Mouse (Mus musculus): ENCODE data around the gene Tmem198. TPM values are rescaled to one million over a fixed set of nuclear protein-coding genes. Genes with fewer than 3 reads are reported as not detected.

The Tmem198 gene
- polyA plus RNA-seq, 1 experiment = 0.04 TPM

DNA sequence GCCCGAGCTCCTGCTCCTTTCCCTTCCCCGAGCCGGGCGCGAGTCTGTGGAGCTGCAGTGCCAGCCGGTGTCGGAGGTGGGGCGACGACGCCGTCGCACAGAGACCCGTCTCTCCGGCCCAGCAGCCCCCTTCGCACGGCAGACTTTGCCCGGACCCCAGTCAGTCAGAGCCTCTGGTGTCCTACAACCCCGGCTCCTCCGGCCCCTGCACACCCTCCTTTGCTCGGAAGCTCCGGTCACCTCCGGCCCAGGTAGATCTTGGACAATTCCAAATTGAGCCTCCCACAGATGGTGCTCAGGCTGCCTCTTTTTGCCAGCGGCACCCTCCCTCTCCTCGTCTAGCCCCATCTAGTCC lies 280 bp downstream of the Tmem198 start:
- Histone ChIP-seq H3K9me3 (ENCODE audit: control insufficient read depth, low read length) (no peaks in the 10 kb centered on the region), H3K4me1 (ENCODE audit: control insufficient read depth) (peaks cover 32% of the 10 kb centered on the region), H3K27me3 (ENCODE audit: control insufficient read depth) (peaks cover 74% of the 10 kb centered on the region), H3K36me3 (ENCODE audit: control insufficient read depth) (peaks cover 17% of the 10 kb centered on the region), H3K4me3 (replicated peaks) (peak overlapping the region; percentile 74)
- TF ChIP-seq TAL1 (IDR thresholded peaks at IDR 0.05; ENCODE audit: low read length) (no peak), GATA1 (IDR thresholded peaks at IDR 0.05; ENCODE audit: low read length) (no peak)

DNA sequence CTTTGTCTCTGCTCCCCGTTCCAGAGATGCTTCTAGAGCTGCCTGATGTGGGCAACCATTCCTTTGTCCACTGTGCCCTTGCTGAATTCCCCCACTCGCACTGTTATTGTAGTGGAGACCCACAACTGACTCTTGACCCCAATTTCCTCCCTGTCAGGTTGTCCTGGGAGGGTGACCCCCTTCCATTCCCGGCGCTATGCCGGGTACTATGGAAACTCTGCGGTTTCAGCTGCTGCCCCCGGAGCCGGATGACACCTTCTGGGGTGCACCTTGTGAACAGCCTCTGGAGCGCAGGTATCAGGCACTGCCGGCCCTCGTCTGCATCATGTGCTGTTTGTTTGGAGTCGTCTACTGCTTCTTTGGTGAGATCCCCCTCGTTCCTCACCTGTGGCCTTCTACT lies 704 bp downstream of the Tmem198 start:
- Histone ChIP-seq H3K4me1 (ENCODE audit: control insufficient read depth) (peaks cover 32% of the 10 kb centered on the region), H3K4me3 (replicated peaks) (peak overlapping the region; percentile 74), H3K27me3 (ENCODE audit: control insufficient read depth) (peaks cover 78% of the 10 kb centered on the region), H3K9me3 (ENCODE audit: control insufficient read depth, low read length) (no peaks in the 10 kb centered on the region), H3K36me3 (ENCODE audit: control insufficient read depth) (peaks cover 13% of the 10 kb centered on the region)
- TF ChIP-seq TAL1 (IDR thresholded peaks at IDR 0.05; ENCODE audit: low read length) = no peak
- TF ChIP-seq GATA1 (IDR thresholded peaks at IDR 0.05; ENCODE audit: low read length) = no peak

DNA sequence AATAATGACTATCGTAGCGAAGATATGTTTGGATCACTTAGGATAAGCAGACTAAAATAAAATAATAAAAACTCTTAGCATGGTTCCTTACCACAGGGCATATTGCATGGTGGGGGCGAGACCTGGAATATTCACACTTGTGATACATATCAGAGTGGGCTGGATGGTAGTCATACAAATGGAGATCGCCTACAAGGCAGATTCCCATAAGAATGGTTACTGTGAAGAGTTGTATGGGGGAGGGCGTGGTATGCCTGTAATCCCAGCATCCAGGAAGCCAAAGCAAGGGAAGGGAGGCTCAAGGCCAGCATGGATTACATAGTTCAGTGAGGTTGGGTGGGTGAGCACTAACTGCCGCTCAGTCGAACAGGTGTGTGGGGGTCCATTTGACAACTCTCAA lies 1.4 kb downstream of the Tmem198 start:
- no peak overlapping the region for H3K4me3 ChIP-seq (replicated peaks)
- H3K9me3 ChIP-seq (ENCODE audit: control insufficient read depth, low read length) = no peaks in the 10 kb centered on the region
- TF ChIP-seq GATA1 (IDR thresholded peaks at IDR 0.05; ENCODE audit: low read length) (no peak), TAL1 (IDR thresholded peaks at IDR 0.05; ENCODE audit: low read length) (no peak)
- H3K27me3 ChIP-seq (ENCODE audit: control insufficient read depth) = peaks cover 85% of the 10 kb centered on the region
- peaks cover 6% of the 10 kb centered on the region for H3K36me3 ChIP-seq (ENCODE audit: control insufficient read depth)
- H3K4me1 ChIP-seq (ENCODE audit: control insufficient read depth) = peaks cover 32% of the 10 kb centered on the region

DNA sequence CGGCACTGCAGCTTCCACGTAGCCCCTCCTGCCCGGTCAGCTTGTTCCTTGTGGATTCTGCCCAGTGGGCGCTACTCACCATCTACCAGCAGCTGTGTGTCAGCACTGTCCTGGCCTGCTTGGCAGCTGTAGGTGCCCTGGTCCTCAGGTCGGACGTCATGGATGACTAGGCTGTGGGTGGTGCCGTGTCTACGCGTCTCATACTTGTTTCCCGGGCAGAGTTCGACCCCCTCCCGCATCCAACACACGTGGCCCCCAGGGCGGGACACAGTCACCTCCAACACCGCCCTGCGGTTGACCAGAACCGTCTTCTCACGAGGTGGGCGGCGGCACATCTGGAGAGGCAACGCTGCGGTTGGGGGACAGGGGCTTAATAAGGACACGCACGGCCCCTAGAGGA lies 7.2 kb downstream of the Tmem198 start:
- Histone ChIP-seq H3K9me3 (ENCODE audit: control insufficient read depth, low read length) (no peaks in the 10 kb centered on the region), H3K4me3 (replicated peaks) (no peak overlapping the region), H3K36me3 (ENCODE audit: control insufficient read depth) (no peaks in the 10 kb centered on the region; the same call in 1 of the 2 replicates), H3K4me1 (ENCODE audit: control insufficient read depth) (peaks cover 13% of the 10 kb centered on the region), H3K27me3 (ENCODE audit: control insufficient read depth) (peaks cover 76% of the 10 kb centered on the region)
- TF ChIP-seq TAL1 (IDR thresholded peaks at IDR 0.05; ENCODE audit: low read length) (no peak), GATA1 (IDR thresholded peaks at IDR 0.05; ENCODE audit: low read length) (no peak)

DNA sequence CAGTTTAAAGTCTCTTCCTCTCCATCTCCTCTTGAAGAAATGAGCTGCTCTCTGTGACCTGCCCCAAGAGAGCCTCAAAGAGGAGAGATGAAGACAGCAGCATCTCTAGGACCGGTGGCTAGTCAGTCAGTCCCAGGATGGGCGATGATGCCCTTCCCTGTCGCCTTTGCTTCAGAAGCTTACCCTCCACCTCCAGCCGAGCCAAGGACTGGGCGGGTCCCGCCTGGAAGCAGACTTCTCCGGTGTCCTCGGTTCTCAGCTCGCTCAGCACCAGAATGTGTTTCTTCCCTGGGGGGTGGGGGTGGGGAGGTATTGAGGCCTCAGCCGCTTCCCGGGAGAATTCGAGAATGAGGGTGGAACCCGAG lies 7.7 kb downstream of the Tmem198 start:
- Histone ChIP-seq H3K4me3 (replicated peaks) (peak overlapping the region; percentile 48), H3K4me1 (ENCODE audit: control insufficient read depth) (peaks cover 13% of the 10 kb centered on the region), H3K36me3 (ENCODE audit: control insufficient read depth) (no peaks in the 10 kb centered on the region; the same call in 1 of the 2 replicates), H3K9me3 (ENCODE audit: control insufficient read depth, low read length) (no peaks in the 10 kb centered on the region), H3K27me3 (ENCODE audit: control insufficient read depth) (peaks cover 74% of the 10 kb centered on the region)
- TF ChIP-seq GATA1 (IDR thresholded peaks at IDR 0.05; ENCODE audit: low read length) (no peak), TAL1 (IDR thresholded peaks at IDR 0.05; ENCODE audit: low read length) (no peak)

DNA sequence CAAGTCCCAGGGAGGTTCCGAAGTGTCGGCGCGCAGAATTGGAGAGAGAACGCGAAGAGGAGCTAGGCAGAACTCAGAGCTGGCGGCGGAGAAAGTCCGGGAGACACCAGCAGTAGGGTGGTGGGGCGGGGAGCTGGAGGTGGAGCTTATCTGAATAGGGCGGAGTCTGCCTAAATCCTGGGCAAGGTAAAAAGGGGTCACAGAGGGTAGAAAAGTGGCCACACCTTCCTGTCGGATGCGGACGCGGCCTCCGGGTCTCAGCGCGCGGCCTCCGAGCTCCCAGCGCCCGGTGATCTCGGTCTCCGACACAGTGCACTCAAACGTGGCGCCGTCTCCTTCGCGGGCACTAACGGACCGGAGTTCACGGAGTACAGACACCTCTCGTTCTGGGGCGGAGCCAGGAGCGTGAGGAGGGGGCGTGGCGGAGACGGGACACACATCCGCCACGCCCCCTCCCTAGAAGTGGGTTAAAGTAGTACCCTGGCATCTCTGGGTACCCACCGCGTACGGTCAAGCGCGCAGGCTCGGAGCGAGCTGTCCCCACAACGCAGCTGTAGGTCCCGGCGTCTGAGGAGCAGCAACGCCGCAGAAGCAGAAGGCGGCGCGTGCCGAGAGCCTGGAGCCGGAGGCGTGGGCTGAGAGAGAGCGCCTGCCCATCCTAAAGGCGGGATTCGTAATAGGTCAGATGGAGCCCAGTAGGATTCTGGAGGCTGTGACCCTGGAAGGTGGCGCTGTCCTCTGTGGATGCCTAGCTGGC lies 8.3 kb downstream of the Tmem198 start:
- TF ChIP-seq GATA1 (IDR thresholded peaks at IDR 0.05; ENCODE audit: low read length) (no peak), TAL1 (IDR thresholded peaks at IDR 0.05; ENCODE audit: low read length) (no peak)
- Histone ChIP-seq H3K4me1 (ENCODE audit: control insufficient read depth) (peaks cover 13% of the 10 kb centered on the region), H3K36me3 (ENCODE audit: control insufficient read depth) (no peaks in the 10 kb centered on the region; the same call in 1 of the 2 replicates), H3K27me3 (ENCODE audit: control insufficient read depth) (peaks cover 68% of the 10 kb centered on the region), H3K4me3 (replicated peaks) (peak overlapping the region; percentile 48), H3K9me3 (ENCODE audit: control insufficient read depth, low read length) (no peaks in the 10 kb centered on the region)

DNA sequence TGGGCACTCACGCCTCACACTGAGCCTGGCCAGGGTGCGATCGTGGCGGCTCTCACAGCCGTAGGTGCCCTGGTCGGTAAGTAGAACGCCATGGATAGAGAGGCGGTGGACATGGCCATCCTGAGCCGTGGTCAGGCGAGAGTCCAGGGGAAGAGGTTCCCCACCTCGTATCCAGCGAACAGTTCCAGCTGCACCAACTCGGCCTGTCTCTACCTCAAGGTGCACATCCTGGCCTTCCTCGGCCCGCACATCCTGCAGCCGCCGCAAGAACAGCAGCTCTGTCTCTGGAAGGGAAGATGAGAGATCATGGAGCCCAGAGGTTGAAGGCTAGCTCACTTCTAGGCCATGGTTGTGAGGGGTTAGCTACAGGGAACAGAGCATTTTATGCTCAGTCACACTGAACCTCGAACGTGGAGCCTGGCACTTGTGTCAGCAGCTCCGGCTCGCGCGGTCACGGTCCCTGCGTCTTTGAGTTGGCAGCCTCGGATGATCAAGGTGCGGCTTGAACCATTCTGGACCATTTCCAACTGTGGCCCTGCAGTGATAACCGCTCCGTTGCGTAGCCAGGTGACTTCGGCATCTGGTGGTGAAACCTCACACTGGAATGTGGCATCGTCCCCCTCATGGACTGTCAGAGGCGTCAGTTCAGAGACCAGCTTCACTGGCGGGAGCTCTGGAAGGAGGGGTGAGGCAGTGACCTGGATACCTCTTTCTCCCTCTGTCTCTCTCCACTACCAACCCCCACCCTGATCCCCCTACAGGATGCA lies 11.6 kb downstream of the Tmem198 start:
- TF ChIP-seq GATA1 (IDR thresholded peaks at IDR 0.05; ENCODE audit: low read length) = no peak
- TF ChIP-seq TAL1 (IDR thresholded peaks at IDR 0.05; ENCODE audit: low read length) = no peak
- Histone ChIP-seq H3K4me1 (ENCODE audit: control insufficient read depth) (peaks cover 13% of the 10 kb centered on the region), H3K36me3 (ENCODE audit: control insufficient read depth) (no peaks in the 10 kb centered on the region; the same call in 1 of the 2 replicates), H3K4me3 (replicated peaks) (no peak overlapping the region), H3K27me3 (ENCODE audit: control insufficient read depth) (peaks cover 35% of the 10 kb centered on the region), H3K9me3 (ENCODE audit: control insufficient read depth, low read length) (no peaks in the 10 kb centered on the region)

DNA sequence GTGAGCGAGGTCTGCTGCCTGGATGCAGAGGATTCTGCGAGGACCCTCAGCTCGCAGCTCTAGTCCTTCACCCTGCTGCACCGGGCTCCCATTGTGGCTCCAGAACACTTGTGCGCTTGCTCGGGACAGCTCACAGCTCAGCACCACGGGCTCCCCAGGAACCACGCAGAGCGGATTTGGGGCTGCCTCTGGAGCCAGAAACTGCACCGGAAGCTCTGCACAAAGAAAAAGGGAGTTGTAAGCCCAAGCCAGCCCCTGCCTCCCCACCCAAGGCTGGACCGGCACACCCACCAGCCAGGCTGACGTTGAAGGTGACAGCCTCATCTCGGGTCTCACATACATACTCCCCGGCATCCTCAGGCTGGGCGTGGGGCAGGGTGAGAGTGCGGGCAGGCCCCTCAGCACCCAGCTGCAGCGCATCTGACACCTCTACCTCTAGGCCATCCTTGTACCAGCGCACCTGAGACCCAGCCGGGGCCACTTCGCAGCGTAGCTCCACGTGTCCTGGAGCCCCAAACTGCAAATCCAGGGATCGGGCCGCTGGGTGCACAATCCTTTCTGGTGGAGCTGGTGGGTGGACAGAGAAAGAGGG lies 13.3 kb downstream of the Tmem198 start:
- H3K4me1 ChIP-seq (ENCODE audit: control insufficient read depth) = peaks cover 2% of the 10 kb centered on the region; the same call in 1 of the 2 replicates
- peaks cover 18% of the 10 kb centered on the region for H3K27me3 ChIP-seq (ENCODE audit: control insufficient read depth)
- H3K9me3 ChIP-seq (ENCODE audit: control insufficient read depth, low read length) = no peaks in the 10 kb centered on the region
- no peak overlapping the region for H3K4me3 ChIP-seq (replicated peaks)
- TF ChIP-seq GATA1 (IDR thresholded peaks at IDR 0.05; ENCODE audit: low read length) (no peak), TAL1 (IDR thresholded peaks at IDR 0.05; ENCODE audit: low read length) (no peak)
- no peaks in the 10 kb centered on the region; the same call in 1 of the 2 replicates for H3K36me3 ChIP-seq (ENCODE audit: control insufficient read depth)
